Mouse (Mus musculus) neutrophil, adult 65 days (primary cell): Measurements from ENCODE around the gene Actc1. TPM values are rescaled to one million over a fixed set of nuclear protein-coding genes. Genes with fewer than 3 reads are reported as not detected.

ENCODE experiments used
- total RNA-seq: library from RNA; stranded (reverse); gene quantifications from 2 replicates; pipeline ENCODE4 v1.2.4, GENCODE M21; 2023

Gene Actc1
- not detected in 2 replicates for total RNA-seq

GRCm38 (mm10) chr2:114052696-114053598, at the start of gene Actc1:
Gene Actc1, minus strand, starts transcription at chr2:114053548.

DNA sequence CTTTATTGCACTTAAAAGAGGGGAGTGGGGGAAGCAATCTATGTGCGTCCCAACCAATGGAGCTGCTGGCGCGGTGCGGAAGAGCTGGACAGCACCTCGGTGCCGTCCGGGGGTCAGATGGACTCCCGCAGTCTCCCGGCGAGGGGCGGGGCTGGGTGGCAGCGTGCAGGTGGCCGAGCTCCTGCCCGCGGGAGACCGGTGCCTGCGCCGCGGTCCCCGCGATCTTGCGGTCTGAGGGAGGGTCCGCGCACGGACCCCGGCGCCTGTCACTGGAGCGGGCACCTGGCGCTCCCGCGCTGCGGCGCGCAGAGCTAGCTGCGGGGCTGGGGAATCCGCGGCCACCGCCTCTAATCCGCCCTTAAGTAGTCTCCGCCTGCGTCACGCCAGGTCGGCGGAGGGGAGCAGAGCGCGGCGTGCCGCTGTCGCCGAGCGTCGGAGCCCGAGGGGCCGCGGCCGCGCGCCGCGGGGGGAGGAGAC, 40.0 kb downstream of the Actc1 start, which contains the start of gene Gjd2:
TSS of gene Gjd2 (minus strand) at position 325 of the 477 bp plus-strand sequence.

Other genes starting within 250 kb of the Actc1 start
- gene Scg5, start 224.4 kb downstream of the Actc1 start, total RNA-seq: 4.3 and 10.3 TPM in 2 replicates
- 49.8 and 65.8 TPM in 2 replicates for gene Arhgap11a, start 204.9 kb downstream of the Actc1 start, total RNA-seq
- not detected in 2 replicates for gene Gjd2, start 39.9 kb downstream of the Actc1 start, total RNA-seq
- gene Aqr, start 133.5 kb upstream of the Actc1 start, total RNA-seq: 21.2 and 32.4 TPM in 2 replicates
- 2.7 and 2.8 TPM in 2 replicates for gene Zfp770, start 147.9 kb upstream of the Actc1 start, total RNA-seq